Mouse (Mus musculus): ENCODE data around the gene Eef1a1. TPM values are rescaled to one million over a fixed set of nuclear protein-coding genes. Genes with fewer than 3 reads are reported as not detected.

Eef1a1 gene
- polyA plus RNA-seq (2015; fragmentation: Nextera tagmentation; extraction: Ambion mirVana): 2,333 and 2,366 TPM in 2 replicates

GRCm38 (mm10) chr9:78488890-78489420, at the start of gene Eef1a1:
Gene Eef1a1 (minus strand): TSS chr9:78489151.

GRCm38 (mm10) chr9:78447973-78448873, 40.7 kb downstream of the Eef1a1 start, which contains the start of the genes Mto1 and Gm17324:
Gene Mto1 (plus strand): TSS chr9:78448208.
Gene Gm17324 (minus strand): TSS chr9:78448786.

GRCm38 (mm10) chr9:78442579-78443392, 46.2 kb downstream of the Eef1a1 start, which contains the start of gene Cgas:
Gene Cgas (minus strand): TSS chr9:78443237.

Small RNAs within 50 kb of the gene (microRNA-seq; reads per million reads assigned to microRNA genes)
- gene Gm26377: not detected

Other genes with a start within 250 kb of the Eef1a1 start
- gene Gm3776, start 232.0 kb downstream of the Eef1a1 start, polyA plus RNA-seq (2015; fragmentation: Nextera tagmentation; extraction: Ambion mirVana): not detected in 2 replicates
- gene Gm10639, start 199.2 kb downstream of the Eef1a1 start, polyA plus RNA-seq (2015; fragmentation: Nextera tagmentation; extraction: Ambion mirVana): not detected in 2 replicates
- gene Omt2a, start 174.4 kb downstream of the Eef1a1 start, polyA plus RNA-seq (2015; fragmentation: Nextera tagmentation; extraction: Ambion mirVana): not detected in 2 replicates
- gene Omt2b, start 161.6 kb downstream of the Eef1a1 start, polyA plus RNA-seq (2015; fragmentation: Nextera tagmentation; extraction: Ambion mirVana): not detected in 2 replicates
- not detected in 2 replicates for gene Gsta2, start 133.4 kb downstream of the Eef1a1 start, polyA plus RNA-seq (2015; fragmentation: Nextera tagmentation; extraction: Ambion mirVana)
- gene Dppa5a, start 121.0 kb downstream of the Eef1a1 start, polyA plus RNA-seq (2015; fragmentation: Nextera tagmentation; extraction: Ambion mirVana): 5.0 and 5.3 TPM in 2 replicates
- 3.8 and 4.1 TPM in 2 replicates for gene Ooep, start 110.4 kb downstream of the Eef1a1 start, polyA plus RNA-seq (2015; fragmentation: Nextera tagmentation; extraction: Ambion mirVana)
- gene Ddx43, start 93.4 kb downstream of the Eef1a1 start, polyA plus RNA-seq (2015; fragmentation: Nextera tagmentation; extraction: Ambion mirVana): 0.20 and 0.40 TPM in 2 replicates
- 0.76 and 1.2 TPM in 2 replicates for gene Cgas, start 45.9 kb downstream of the Eef1a1 start, polyA plus RNA-seq (2015; fragmentation: Nextera tagmentation; extraction: Ambion mirVana)
- gene Mto1, start 40.9 kb downstream of the Eef1a1 start, polyA plus RNA-seq (2015; fragmentation: Nextera tagmentation; extraction: Ambion mirVana): 25.7 and 26.4 TPM in 2 replicates
- 3.4 and 4.8 TPM in 2 replicates for gene Gm17324, start 40.4 kb downstream of the Eef1a1 start, polyA plus RNA-seq (2015; fragmentation: Nextera tagmentation; extraction: Ambion mirVana)
- 14.6 and 15.0 TPM in 2 replicates for gene Slc17a5, start 98.9 kb upstream of the Eef1a1 start, polyA plus RNA-seq (2015; fragmentation: Nextera tagmentation; extraction: Ambion mirVana)
- gene Cd109, start 126.4 kb upstream of the Eef1a1 start, polyA plus RNA-seq (2015; fragmentation: Nextera tagmentation; extraction: Ambion mirVana): 2.1 and 2.5 TPM in 2 replicates